25 mouse cellular contexts compared by ENCODE assay signal in the genomic region with DNA sequence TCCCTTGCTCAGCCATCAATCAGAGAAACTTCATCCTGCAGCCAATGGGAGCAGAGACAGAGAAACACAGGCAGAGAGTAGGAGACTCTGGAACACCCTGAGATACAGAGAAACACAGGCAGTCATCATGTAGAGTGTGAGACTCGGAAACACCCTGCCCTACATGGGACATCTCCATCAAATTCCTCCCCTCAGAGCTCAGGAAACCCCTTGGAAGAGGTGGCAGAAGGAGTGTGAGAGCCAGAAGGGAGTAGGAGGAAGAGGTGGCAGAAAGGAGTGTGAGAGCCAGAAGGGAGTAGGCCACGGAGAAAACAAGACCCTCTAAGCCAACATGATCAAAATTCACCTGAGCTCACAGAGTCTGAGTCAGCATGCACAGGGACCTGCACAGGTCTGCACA.
"Had no signal": no experiment of that assay in that cellular context is flagged by ENCODE, and none has a peak within 500 bp of the region (broad histone marks: within the 10 kb centered on the region; RNA-seq: fewer than 3 reads in every experiment).

No protein-coding gene starts in this region.

- H3K36me3 ChIP-seq: heart, embryonic 13.5 days; heart, embryonic 15.5 days; hindbrain, embryonic 13.5 days; hindbrain, embryonic 15.5 days; kidney, embryonic 15.5 days; limb, embryonic 13.5 days; limb, embryonic 15.5 days; liver, embryonic 12.5 days had no signal

- H3K9me3 ChIP-seq: heart, embryonic 13.5 days; heart, embryonic 15.5 days; hindbrain, embryonic 13.5 days; hindbrain, embryonic 15.5 days; kidney, embryonic 15.5 days; limb, embryonic 13.5 days; limb, embryonic 15.5 days; liver, embryonic 12.5 days had no signal

- H3K27me3 ChIP-seq: heart, embryonic 13.5 days; heart, embryonic 15.5 days; hindbrain, embryonic 13.5 days; hindbrain, embryonic 15.5 days; kidney, embryonic 15.5 days; limb, embryonic 13.5 days; limb, embryonic 15.5 days; liver, embryonic 12.5 days had no signal

- H3K4me2 ChIP-seq: heart, embryonic 11.5 days; heart, embryonic 13.5 days; heart, embryonic 15.5 days; hindbrain, embryonic 13.5 days; hindbrain, embryonic 15.5 days; kidney, embryonic 15.5 days; limb, embryonic 13.5 days; limb, embryonic 15.5 days; liver, embryonic 12.5 days had no signal

- DNase-seq: gastrocnemius, postnatal 14 days; gastrocnemius, postnatal 36 days; heart, adult 18-20 months; heart, postnatal 14 days; heart, postnatal 36 days; kidney, adult 11 months; kidney, adult 2 months; kidney, adult 9 months; kidney, postnatal 14 days; kidney, postnatal 36 days; layer of hippocampus, adult 9-11 months; layer of hippocampus, postnatal 36 days; left cerebral cortex, postnatal 4 days had no signal

- H3K27ac ChIP-seq: heart, embryonic 13.5 days; heart, embryonic 15.5 days; hindbrain, embryonic 13.5 days; hindbrain, embryonic 15.5 days; hindbrain, postnatal 0 days; kidney, embryonic 15.5 days; kidney, postnatal 0 days; limb, embryonic 13.5 days; limb, embryonic 15.5 days; liver, embryonic 12.5 days had no signal

- H3K9ac ChIP-seq: heart, embryonic 13.5 days; heart, embryonic 15.5 days; hindbrain, embryonic 13.5 days; hindbrain, embryonic 15.5 days; kidney, embryonic 15.5 days; limb, embryonic 13.5 days; limb, embryonic 15.5 days; liver, embryonic 12.5 days had no signal

- H3K4me3 ChIP-seq: heart, embryonic 13.5 days; heart, embryonic 15.5 days; hindbrain, embryonic 13.5 days; hindbrain, embryonic 15.5 days; kidney, embryonic 15.5 days; limb, embryonic 13.5 days; limb, embryonic 15.5 days; liver, embryonic 12.5 days had no signal

- H3K4me1 ChIP-seq: heart, embryonic 13.5 days; heart, embryonic 15.5 days; hindbrain, embryonic 13.5 days; hindbrain, embryonic 15.5 days; kidney, embryonic 15.5 days; limb, embryonic 15.5 days; liver, embryonic 12.5 days had no signal

- ATAC-seq: hindbrain, postnatal 0 days; intestine, embryonic 16.5 days; liver, embryonic 12.5 days had no signal
